Mouse (Mus musculus): ENCODE results near the gene Ring1. TPM values are rescaled to one million over a fixed set of nuclear protein-coding genes. Genes with fewer than 3 reads are reported as not detected.
A peak's percentile ranks its signal among the peaks of the same experiment; 100 is the strongest.
"Not testable (repeated sequence)": the region's sequence is repeated elsewhere in the genome, so short reads cannot be mapped to it uniquely, and the experiment has no call there.

Gene Ring1
- total RNA-seq, 2 experiments from 2014 or later: 1.3 to 2.0 TPM

DNA sequence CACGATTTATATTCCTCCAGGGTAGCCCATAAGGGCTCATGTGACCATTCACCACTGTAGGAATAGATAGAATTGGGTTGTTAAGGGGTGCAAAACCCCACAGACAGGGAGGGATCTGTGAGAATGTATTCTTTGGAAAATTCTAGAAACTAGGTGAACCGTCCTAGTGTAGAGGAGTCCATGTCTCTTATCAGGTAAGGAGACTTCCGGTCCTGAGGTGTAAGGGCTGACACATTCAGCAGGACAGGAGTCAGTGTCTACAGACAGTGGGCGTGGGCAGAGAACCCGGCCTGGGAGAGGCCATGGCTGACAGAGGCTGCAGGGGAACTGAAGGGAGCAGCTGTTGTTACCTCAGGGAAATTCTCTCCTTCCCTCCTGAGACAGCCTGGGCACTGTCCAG lies 25.8 kb downstream of the Ring1 start:
- ATAC-seq (replicated peaks; ENCODE audit: low FRiP score, poor library complexity, severe bottlenecking): not testable (repeated sequence)

GRCm38 (mm10) chr17:33997025-33997424 lies 27.5 kb downstream of the Ring1 start:
- ATAC-seq (replicated peaks; ENCODE audit: low FRiP score, poor library complexity, severe bottlenecking): not testable (repeated sequence)

- no peak for ATAC-seq (replicated peaks; ENCODE audit: low FRiP score, poor library complexity, severe bottlenecking)
These were observed 28.8 kb downstream of the Ring1 start for GRCm38 (mm10) chr17:33995651-33996050.

- no peak for ATAC-seq (replicated peaks; ENCODE audit: low FRiP score, poor library complexity, severe bottlenecking)
These were observed 29.5 kb downstream of the Ring1 start for GRCm38 (mm10) chr17:33994959-33995358.

DNA sequence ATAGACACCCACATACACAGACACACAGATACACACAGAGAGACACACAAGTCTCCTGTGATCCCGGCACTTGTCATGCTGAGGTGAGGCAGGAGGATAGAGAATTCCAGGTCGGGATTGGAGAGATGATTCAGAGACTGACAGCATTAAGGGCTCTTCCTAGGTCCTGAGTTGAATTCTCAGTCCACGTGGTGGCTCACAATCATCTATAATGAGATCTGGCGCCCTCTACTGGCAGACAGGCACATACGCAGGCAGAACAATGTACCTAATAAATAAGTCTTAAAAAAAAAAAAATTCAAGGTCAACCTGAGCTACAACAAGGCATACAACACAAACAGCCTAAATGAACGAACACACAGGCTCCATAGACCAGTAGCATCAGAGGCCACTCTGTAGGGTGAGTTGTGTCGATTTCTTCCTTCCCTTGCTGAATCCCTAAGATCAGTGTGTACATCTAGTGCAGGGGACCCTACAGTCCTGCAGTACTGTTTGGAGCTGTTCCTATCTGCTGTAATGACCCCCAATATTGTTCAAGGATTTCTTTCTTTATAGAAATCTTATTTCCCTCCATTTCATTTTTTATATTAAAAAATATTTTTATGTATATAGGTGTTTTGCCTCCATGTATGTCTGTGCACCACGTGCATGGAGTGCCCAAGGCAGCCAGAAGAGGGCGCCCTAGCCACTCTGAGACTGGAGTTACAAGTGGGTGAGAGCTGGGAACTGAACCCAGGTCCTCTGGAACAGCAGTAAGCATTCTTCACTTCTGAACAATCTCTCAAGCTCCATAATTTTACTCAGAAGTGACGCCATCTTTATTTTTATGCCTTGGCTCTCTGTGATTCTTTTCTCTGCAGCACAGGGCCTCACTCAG lies 32.5 kb downstream of the Ring1 start:
- peak; percentile 79 for ATAC-seq (replicated peaks; ENCODE audit: low FRiP score, poor library complexity, severe bottlenecking)

GRCm38 (mm10) chr17:33982136-33982535 lies 42.3 kb downstream of the Ring1 start:
- ATAC-seq (replicated peaks; ENCODE audit: low FRiP score, poor library complexity, severe bottlenecking): not testable (repeated sequence)

- ATAC-seq (replicated peaks; ENCODE audit: low FRiP score, poor library complexity, severe bottlenecking): peak; percentile 69
These were observed 43.1 kb downstream of the Ring1 start for GRCm38 (mm10) chr17:33981192-33981909.

DNA sequence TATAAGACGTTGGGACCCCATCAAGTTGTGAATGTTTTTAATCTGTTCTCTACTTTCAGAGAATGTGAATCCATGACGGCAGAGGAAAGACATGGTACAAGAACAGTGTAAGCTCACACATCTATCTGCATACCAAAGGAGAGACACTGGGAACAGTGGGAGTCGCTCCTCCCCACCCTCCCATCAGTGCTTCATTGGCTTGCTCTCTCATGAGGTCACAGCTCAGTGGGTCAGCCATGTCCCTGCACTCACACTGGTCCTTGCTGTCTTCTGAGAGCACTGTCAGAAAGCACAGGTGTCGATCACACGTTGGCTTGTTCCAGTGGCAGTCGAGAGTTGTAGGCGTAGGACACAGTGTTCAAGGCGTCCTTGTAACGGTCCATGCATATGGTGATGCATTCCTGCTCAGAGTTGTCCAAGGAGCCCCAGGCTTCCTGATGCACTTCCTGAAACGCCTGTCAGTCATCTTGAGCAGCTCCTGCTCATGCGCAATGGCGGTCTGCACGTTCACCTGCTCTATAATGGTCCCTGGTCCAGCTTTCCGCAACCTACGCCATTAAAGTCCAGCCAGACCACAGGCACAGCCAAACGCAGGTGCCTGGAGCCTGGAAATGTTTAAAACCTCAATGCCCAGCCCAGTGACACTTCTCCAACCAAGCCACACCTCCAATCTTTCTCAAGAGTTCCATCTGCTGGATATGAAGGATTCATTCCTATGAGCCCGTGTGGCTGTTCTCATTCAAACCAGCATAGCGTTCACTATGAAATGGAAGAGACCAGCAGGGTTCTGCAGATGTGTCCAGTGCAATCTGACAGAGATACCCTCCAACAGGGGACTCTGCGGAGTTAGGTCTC lies 44.1 kb downstream of the Ring1 start:
- no peak for ATAC-seq (replicated peaks; ENCODE audit: low FRiP score, poor library complexity, severe bottlenecking)

- no peak for ATAC-seq (replicated peaks; ENCODE audit: low FRiP score, poor library complexity, severe bottlenecking)
These were observed 44.9 kb downstream of the Ring1 start for GRCm38 (mm10) chr17:33979512-33980050.

DNA sequence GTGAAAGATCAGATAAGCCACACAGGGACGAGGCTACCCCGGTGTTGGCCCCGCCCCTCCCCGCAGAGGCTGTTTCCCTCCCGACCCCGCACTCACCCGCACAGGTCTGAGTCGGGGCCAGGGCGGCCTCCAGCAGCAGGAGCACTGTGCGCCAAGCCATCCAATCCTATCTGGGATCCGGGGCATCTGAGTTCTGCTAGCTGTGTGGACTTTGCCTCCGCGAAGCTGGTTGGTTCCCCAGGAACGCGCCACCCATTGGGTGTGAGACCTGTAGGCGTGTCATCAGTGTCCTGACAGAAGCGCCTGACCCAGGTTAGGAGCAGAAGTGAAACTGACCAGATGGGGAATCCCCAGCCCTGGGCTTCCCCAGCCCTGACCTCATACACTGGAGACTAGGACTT lies 45.8 kb downstream of the Ring1 start:
- ATAC-seq (replicated peaks; ENCODE audit: low FRiP score, poor library complexity, severe bottlenecking): peak; percentile 81

- ATAC-seq (replicated peaks; ENCODE audit: low FRiP score, poor library complexity, severe bottlenecking): no peak
These were observed 46.5 kb downstream of the Ring1 start for GRCm38 (mm10) chr17:33977861-33978557.

DNA sequence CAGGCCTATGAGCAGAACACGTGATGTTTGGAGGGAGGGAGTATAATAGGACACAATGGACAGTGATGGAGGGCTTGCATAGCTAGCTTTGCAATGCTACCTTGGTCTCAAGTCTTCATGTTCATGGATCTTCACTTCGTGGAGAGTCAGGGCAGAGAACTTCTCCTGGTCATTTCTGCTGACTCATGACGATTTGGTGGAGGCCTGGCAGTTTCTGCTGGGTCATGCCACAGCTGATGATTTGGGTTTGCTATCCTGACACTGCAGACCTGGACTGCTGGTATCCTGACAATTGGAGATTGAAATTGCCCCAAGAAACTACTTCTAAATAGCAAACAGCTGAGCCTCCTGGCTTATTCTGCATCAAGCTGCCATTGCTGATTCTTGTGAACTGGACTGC lies 50.9 kb downstream of the Ring1 start:
- no peak for ATAC-seq (replicated peaks; ENCODE audit: low FRiP score, poor library complexity, severe bottlenecking)

DNA sequence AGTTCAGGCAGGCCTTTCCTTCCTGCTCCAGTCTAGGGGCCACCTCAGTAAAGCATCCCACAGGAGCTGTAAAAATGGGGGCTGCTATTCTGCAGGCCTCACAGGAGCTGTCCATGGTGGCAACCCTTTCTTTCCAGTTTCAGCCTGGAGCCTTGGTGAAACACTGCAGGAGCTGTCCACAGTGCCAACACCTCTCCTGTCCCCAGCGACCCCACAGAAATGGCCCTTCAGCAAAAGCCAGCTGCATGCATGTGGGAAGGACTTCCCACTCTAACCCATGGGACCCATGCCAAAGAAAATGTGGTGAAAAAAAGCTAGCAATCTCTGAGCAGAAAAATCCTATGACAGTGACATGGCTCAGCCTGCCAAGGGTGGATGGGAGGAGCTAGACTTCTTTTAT lies 51.8 kb downstream of the Ring1 start:
- no peak for ATAC-seq (replicated peaks; ENCODE audit: low FRiP score, poor library complexity, severe bottlenecking)

Other genes with a start within 250 kb of the Ring1 start
Only the 30 nearest of the 33 such genes appear.
- gene Kank3, start 214.2 kb downstream of the Ring1 start, total RNA-seq (2015; ENCODE audit: low replicate concordance): 5.0 TPM in 1 of 2 replicates, not detected in the other
- 2.7 TPM in 1 of 2 replicates, not detected in the other for gene Kank3, start 214.2 kb downstream of the Ring1 start, total RNA-seq (2017; ENCODE audit: low replicate concordance)
- gene Rps28, start 200.1 kb downstream of the Ring1 start, total RNA-seq (2015; ENCODE audit: low replicate concordance): 383 and 392 TPM in 2 replicates
- 429 and 508 TPM in 2 replicates for gene Rps28, start 200.1 kb downstream of the Ring1 start, total RNA-seq (2017; ENCODE audit: low replicate concordance)
- 95.5 and 109 TPM in 2 replicates for gene Ndufa7, start 200.1 kb downstream of the Ring1 start, total RNA-seq (2015; ENCODE audit: low replicate concordance)
- 42.4 and 46.1 TPM in 2 replicates for gene Ndufa7, start 200.1 kb downstream of the Ring1 start, total RNA-seq (2017; ENCODE audit: low replicate concordance)
- gene Cd320, start 181.6 kb downstream of the Ring1 start, total RNA-seq (2015; ENCODE audit: low replicate concordance): 2.9 TPM in 1 of 2 replicates, not detected in the other
- 0.39 TPM in 1 of 2 replicates, not detected in the other for gene Cd320, start 181.6 kb downstream of the Ring1 start, total RNA-seq (2017; ENCODE audit: low replicate concordance)
- gene Gm7029, start 150.8 kb downstream of the Ring1 start, total RNA-seq (2015; ENCODE audit: low replicate concordance): not detected in 2 replicates
- not detected in 2 replicates for gene Gm7029, start 150.8 kb downstream of the Ring1 start, total RNA-seq (2017; ENCODE audit: low replicate concordance)
- gene Kifc1, start 134.0 kb downstream of the Ring1 start, total RNA-seq (2015; ENCODE audit: low replicate concordance): 89.3 and 150 TPM in 2 replicates
- 479 and 506 TPM in 2 replicates for gene Kifc1, start 134.0 kb downstream of the Ring1 start, total RNA-seq (2017; ENCODE audit: low replicate concordance)
- gene Platr17, start 119.5 kb downstream of the Ring1 start, total RNA-seq (2015; ENCODE audit: low replicate concordance): not detected in 2 replicates
- gene Platr17, start 119.5 kb downstream of the Ring1 start, total RNA-seq (2017; ENCODE audit: low replicate concordance): not detected in 2 replicates
- 18.0 and 23.9 TPM in 2 replicates for gene Daxx, start 115.3 kb downstream of the Ring1 start, total RNA-seq (2015; ENCODE audit: low replicate concordance)
- gene Daxx, start 115.3 kb downstream of the Ring1 start, total RNA-seq (2017; ENCODE audit: low replicate concordance): 23.4 and 29.3 TPM in 2 replicates
- 86.1 and 88.4 TPM in 2 replicates for gene Tapbp, start 108.8 kb downstream of the Ring1 start, total RNA-seq (2015; ENCODE audit: low replicate concordance)
- gene Tapbp, start 108.8 kb downstream of the Ring1 start, total RNA-seq (2017; ENCODE audit: low replicate concordance): 88.8 and 97.2 TPM in 2 replicates
- gene Zbtb22, start 108.8 kb downstream of the Ring1 start, total RNA-seq (2015; ENCODE audit: low replicate concordance): 11.7 and 23.8 TPM in 2 replicates
- 20.3 and 28.8 TPM in 2 replicates for gene Zbtb22, start 108.8 kb downstream of the Ring1 start, total RNA-seq (2017; ENCODE audit: low replicate concordance)
- gene Rgl2, start 95.1 kb downstream of the Ring1 start, total RNA-seq (2015; ENCODE audit: low replicate concordance): 8.6 and 13.4 TPM in 2 replicates
- gene Rgl2, start 95.1 kb downstream of the Ring1 start, total RNA-seq (2017; ENCODE audit: low replicate concordance): 11.3 and 29.0 TPM in 2 replicates
- gene Pfdn6, start 84.3 kb downstream of the Ring1 start, total RNA-seq (2015; ENCODE audit: low replicate concordance): 52.0 and 68.1 TPM in 2 replicates
- gene Pfdn6, start 84.3 kb downstream of the Ring1 start, total RNA-seq (2017; ENCODE audit: low replicate concordance): 40.0 and 109 TPM in 2 replicates
- 3.6 and 11.3 TPM in 2 replicates for gene Wdr46, start 84.0 kb downstream of the Ring1 start, total RNA-seq (2015; ENCODE audit: low replicate concordance)
- gene Wdr46, start 84.0 kb downstream of the Ring1 start, total RNA-seq (2017; ENCODE audit: low replicate concordance): 4.6 and 8.2 TPM in 2 replicates
- gene B3galt4, start 73.2 kb downstream of the Ring1 start, total RNA-seq (2015; ENCODE audit: low replicate concordance): not detected in 2 replicates
- gene B3galt4, start 73.2 kb downstream of the Ring1 start, total RNA-seq (2017; ENCODE audit: low replicate concordance): 0.26 and 2.8 TPM in 2 replicates
- gene Vps52, start 68.9 kb downstream of the Ring1 start, total RNA-seq (2015; ENCODE audit: low replicate concordance): 8.0 and 18.4 TPM in 2 replicates
- gene Vps52, start 68.9 kb downstream of the Ring1 start, total RNA-seq (2017; ENCODE audit: low replicate concordance): 11.5 and 17.8 TPM in 2 replicates
- gene Rps18, start 68.7 kb downstream of the Ring1 start, total RNA-seq (2015; ENCODE audit: low replicate concordance): 779 and 808 TPM in 2 replicates
- gene Rps18, start 68.7 kb downstream of the Ring1 start, total RNA-seq (2017; ENCODE audit: low replicate concordance): 194 and 380 TPM in 2 replicates
- 315 and 400 TPM in 2 replicates for gene H2-K1, start 24.3 kb downstream of the Ring1 start, total RNA-seq (2015; ENCODE audit: low replicate concordance)
- 167 and 182 TPM in 2 replicates for gene H2-K1, start 24.3 kb downstream of the Ring1 start, total RNA-seq (2017; ENCODE audit: low replicate concordance)
- 40.4 and 50.3 TPM in 2 replicates for gene H2-Ke6, start 3.4 kb upstream of the Ring1 start, total RNA-seq (2015; ENCODE audit: low replicate concordance)
- gene H2-Ke6, start 3.4 kb upstream of the Ring1 start, total RNA-seq (2017; ENCODE audit: low replicate concordance): 10.8 and 14.9 TPM in 2 replicates
- 2.5 and 8.6 TPM in 2 replicates for gene Slc39a7, start 7.0 kb upstream of the Ring1 start, total RNA-seq (2015; ENCODE audit: low replicate concordance)
- gene Slc39a7, start 7.0 kb upstream of the Ring1 start, total RNA-seq (2017; ENCODE audit: low replicate concordance): 18.9 and 20.7 TPM in 2 replicates
- 5.4 and 8.4 TPM in 2 replicates for gene Rxrb, start 7.1 kb upstream of the Ring1 start, total RNA-seq (2015; ENCODE audit: low replicate concordance)
- gene Rxrb, start 7.1 kb upstream of the Ring1 start, total RNA-seq (2017; ENCODE audit: low replicate concordance): 11.5 and 14.5 TPM in 2 replicates
- gene Col11a2, start 14.8 kb upstream of the Ring1 start, total RNA-seq (2015; ENCODE audit: low replicate concordance): 0.36 and 0.42 TPM in 2 replicates
- gene Col11a2, start 14.8 kb upstream of the Ring1 start, total RNA-seq (2017; ENCODE audit: low replicate concordance): 2.1 and 2.9 TPM in 2 replicates
- not detected in 2 replicates for gene H2-Oa, start 67.7 kb upstream of the Ring1 start, total RNA-seq (2015; ENCODE audit: low replicate concordance)
- 0.39 and 1.5 TPM in 2 replicates for gene H2-Oa, start 67.7 kb upstream of the Ring1 start, total RNA-seq (2017; ENCODE audit: low replicate concordance)
- 14.4 and 17.2 TPM in 2 replicates for gene H2-DMa, start 94.9 kb upstream of the Ring1 start, total RNA-seq (2015; ENCODE audit: low replicate concordance)
- 12.3 and 20.4 TPM in 2 replicates for gene H2-DMa, start 94.9 kb upstream of the Ring1 start, total RNA-seq (2017; ENCODE audit: low replicate concordance)
- 199 and 208 TPM in 2 replicates for gene Brd2, start 98.0 kb upstream of the Ring1 start, total RNA-seq (2015; ENCODE audit: low replicate concordance)
- gene Brd2, start 98.0 kb upstream of the Ring1 start, total RNA-seq (2017; ENCODE audit: low replicate concordance): 191 and 208 TPM in 2 replicates
- gene H2-DMb2, start 118.6 kb upstream of the Ring1 start, total RNA-seq (2015; ENCODE audit: low replicate concordance): 3.2 and 4.6 TPM in 2 replicates
- gene H2-DMb2, start 118.6 kb upstream of the Ring1 start, total RNA-seq (2017; ENCODE audit: low replicate concordance): 2.0 and 2.8 TPM in 2 replicates
- 18.0 and 34.8 TPM in 2 replicates for gene H2-DMb1, start 128.4 kb upstream of the Ring1 start, total RNA-seq (2015; ENCODE audit: low replicate concordance)
- gene H2-DMb1, start 128.4 kb upstream of the Ring1 start, total RNA-seq (2017; ENCODE audit: low replicate concordance): 3.9 and 23.1 TPM in 2 replicates
- gene Tap1, start 162.9 kb upstream of the Ring1 start, total RNA-seq (2015; ENCODE audit: low replicate concordance): 12.6 and 21.0 TPM in 2 replicates
- gene Tap1, start 162.9 kb upstream of the Ring1 start, total RNA-seq (2017; ENCODE audit: low replicate concordance): 21.6 and 35.4 TPM in 2 replicates
- 23.5 and 39.3 TPM in 2 replicates for gene Psmb9, start 163.1 kb upstream of the Ring1 start, total RNA-seq (2015; ENCODE audit: low replicate concordance)
- 21.3 and 36.5 TPM in 2 replicates for gene Psmb9, start 163.1 kb upstream of the Ring1 start, total RNA-seq (2017; ENCODE audit: low replicate concordance)
- 38.1 and 68.1 TPM in 2 replicates for gene Psmb8, start 173.0 kb upstream of the Ring1 start, total RNA-seq (2015; ENCODE audit: low replicate concordance)
- gene Psmb8, start 173.0 kb upstream of the Ring1 start, total RNA-seq (2017; ENCODE audit: low replicate concordance): 29.3 and 38.3 TPM in 2 replicates
- gene Tap2, start 178.8 kb upstream of the Ring1 start, total RNA-seq (2015; ENCODE audit: low replicate concordance): 4.7 and 6.7 TPM in 2 replicates
- gene Tap2, start 178.8 kb upstream of the Ring1 start, total RNA-seq (2017; ENCODE audit: low replicate concordance): 7.7 and 16.6 TPM in 2 replicates